Mouse (Mus musculus) heart, postnatal 0 days (tissue): ENCODE measurements at regions not wholly inside any gene's neighbourhood (a gene's known extent, or its start where the extent isn't known, plus 50 kb on each side); places are given as distances from the start of the nearest gene placed in this dataset.

Experiments used
- ATAC-seq: fragments of 200-750 bp; cut with Nextera tagmentation; 2 replicates; pipeline ENCODE4 v1.8.0; 2017; ENCODE audit warnings: low read depth, moderate number of reproducible peaks, moderate library complexity; ENCODE audit not compliant: insufficient read depth
- DNase-seq: peaks from one replicate; pipeline ENCODE4 v3.0.0-alpha.2; 2016; ENCODE audit warnings: low spot score
- H3K27ac ChIP-seq: fragments of 300-500 bp; sonication (generic); 2 replicates; pipeline ENCODE4 v1.5.1; 2014; ENCODE audit warnings: low read depth, mild to moderate bottlenecking
- H3K27me3 ChIP-seq: fragments of 300-500 bp; sonication (generic); 2 replicates; pipeline ENCODE4 v1.6.1; 2014; ENCODE audit warnings: low read length, mixed read lengths; ENCODE audit not compliant: control insufficient read depth, insufficient read depth
- H3K36me3 ChIP-seq: fragments of 300-500 bp; sonication (generic); replicated peaks from 2 replicates; pipeline ENCODE4 v1.6.1; 2014; ENCODE audit warnings: low read length, mixed read lengths; ENCODE audit not compliant: control insufficient read depth, insufficient read depth
- H3K4me1 ChIP-seq: fragments of 300-500 bp; sonication (generic); 2 replicates; pipeline ENCODE4 v1.6.1; 2014; ENCODE audit warnings: antibody characterized with exemption; ENCODE audit not compliant: control insufficient read depth, insufficient read depth
- H3K4me2 ChIP-seq: fragments of 300-500 bp; sonication (generic); 2 replicates; pipeline ENCODE4 v1.6.1; 2014; ENCODE audit warnings: low read depth, mild to moderate bottlenecking, low read length, moderate library complexity
- H3K4me3 ChIP-seq: fragments of 300-500 bp; sonication (generic); 2 replicates; pipeline ENCODE4 v1.5.1; 2014; ENCODE audit warnings: low read depth, low read length
- H3K9ac ChIP-seq: fragments of 300-500 bp; sonication (generic); replicated peaks from 2 replicates; pipeline ENCODE4 v1.6.1; 2014; ENCODE audit warnings: low read depth, low read length, mixed read lengths
- H3K9me3 ChIP-seq: fragments of 300-500 bp; sonication (generic); replicated peaks from 2 replicates; pipeline ENCODE4 v1.6.1; 2016; ENCODE audit warnings: low read length; ENCODE audit not compliant: control insufficient read depth
- CTCF ChIP-seq: IDR thresholded peaks from 2 replicates; pipeline ENCODE4 v1.5.1; 2016; ENCODE audit warnings: antibody characterized with exemption, control low read depth, low read depth
- EP300 ChIP-seq: IDR thresholded peaks from 2 replicates; pipeline ENCODE4 v1.6.1; 2016; ENCODE audit warnings: antibody characterized with exemption, low read depth
- WGBS: fragments of 180-500 bp; shearing (Covaris S2); extraction: QIAGEN DNeasy Blood & Tissue Kit; methylation state at CpG from one replicate; pipeline ENCODE4 v1.1.7; 2014; 5-methylcytosine and 5-hydroxymethylcytosine counted together

- no peak overlapping the region for H3K9ac ChIP-seq
- 66% methylated on average over 13 of the region's 13 CpGs for WGBS
- no peaks in the 10 kb centered on the region for H3K36me3 ChIP-seq
- H3K9me3 ChIP-seq: no peaks in the 10 kb centered on the region
- ATAC-seq: no peak
- no peak for DNase-seq
- H3K4me1 ChIP-seq: no peaks in the 10 kb centered on the region
- H3K4me2 ChIP-seq: no peak overlapping the region
- H3K27ac ChIP-seq: no peak overlapping the region
- TF ChIP-seq EP300 (no peak), CTCF (no peak)
- H3K27me3 ChIP-seq: no peaks in the 10 kb centered on the region
- H3K4me3 ChIP-seq: no peak overlapping the region
Measured at GRCm38 (mm10) chr13:100988671-100989531, 155.7 kb upstream of the Slc30a5 start.

- Histone ChIP-seq H3K4me1 (no peaks in the 10 kb centered on the region), H3K9me3 (no peaks in the 10 kb centered on the region), H3K4me2 (no peak overlapping the region), H3K36me3 (no peaks in the 10 kb centered on the region), H3K27ac (no peak overlapping the region), H3K27me3 (no peaks in the 10 kb centered on the region), H3K9ac (no peak overlapping the region), H3K4me3 (no peak overlapping the region)
- ATAC-seq (no peak), DNase-seq (no peak)
- 91% methylated on average over 5 of the region's 5 CpGs for WGBS
- no peak for TF ChIP-seq CTCF
- TF ChIP-seq EP300: no peak
Measured at GRCm38 (mm10) chr13:100988116-100988515, 154.9 kb upstream of the Slc30a5 start.

DNA sequence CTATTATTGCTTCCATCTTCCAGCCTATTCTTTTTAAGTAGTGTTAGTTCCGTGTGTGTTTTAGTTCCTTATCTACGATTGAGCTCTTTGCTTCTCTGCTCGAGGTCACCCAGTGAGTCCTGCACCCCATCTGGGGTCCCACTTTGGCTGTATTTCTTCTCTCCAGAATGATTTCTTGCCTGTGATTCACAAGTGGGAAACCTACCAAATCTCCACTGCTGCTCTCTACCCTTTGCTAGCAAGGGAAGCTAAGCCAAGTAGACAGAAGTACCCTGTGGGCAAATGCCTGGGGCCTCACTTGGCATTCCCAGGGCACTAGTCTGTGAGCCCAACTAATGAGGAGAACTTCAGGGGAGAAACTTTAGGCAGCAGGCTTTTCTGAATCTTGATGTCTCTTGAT, 142.5 kb upstream of the Slc30a5 start:
- Histone ChIP-seq H3K27ac (no peak overlapping the region), H3K27me3 (no peaks in the 10 kb centered on the region), H3K4me1 (0 out of 2 replicates have a peak, but pooled peaks cover 2% of the 10 kb centered on the region), H3K9ac (no peak overlapping the region), H3K4me3 (no peak overlapping the region), H3K9me3 (no peaks in the 10 kb centered on the region), H3K36me3 (no peaks in the 10 kb centered on the region), H3K4me2 (no peak overlapping the region)
- DNase-seq (no peak), ATAC-seq (no peak)
- no peak for TF ChIP-seq EP300
- no peak for TF ChIP-seq CTCF
- 10% methylated on average over 3 of the region's 3 CpGs for WGBS

- Histone ChIP-seq H3K4me1 (0 out of 2 replicates have a peak, but pooled peaks cover 2% of the 10 kb centered on the region), H3K4me3 (no peak overlapping the region), H3K36me3 (no peaks in the 10 kb centered on the region), H3K27me3 (no peaks in the 10 kb centered on the region), H3K9ac (no peak overlapping the region), H3K9me3 (no peaks in the 10 kb centered on the region), H3K27ac (no peak overlapping the region), H3K4me2 (no peak overlapping the region)
- DNase-seq (no peak), ATAC-seq (no peak)
- TF ChIP-seq EP300 (no peak), CTCF (no peak)
- 56% methylated on average over 2 of the region's 2 CpGs for WGBS
Measured at GRCm38 (mm10) chr13:100971080-100972017, 138.1 kb upstream of the Slc30a5 start.

DNA sequence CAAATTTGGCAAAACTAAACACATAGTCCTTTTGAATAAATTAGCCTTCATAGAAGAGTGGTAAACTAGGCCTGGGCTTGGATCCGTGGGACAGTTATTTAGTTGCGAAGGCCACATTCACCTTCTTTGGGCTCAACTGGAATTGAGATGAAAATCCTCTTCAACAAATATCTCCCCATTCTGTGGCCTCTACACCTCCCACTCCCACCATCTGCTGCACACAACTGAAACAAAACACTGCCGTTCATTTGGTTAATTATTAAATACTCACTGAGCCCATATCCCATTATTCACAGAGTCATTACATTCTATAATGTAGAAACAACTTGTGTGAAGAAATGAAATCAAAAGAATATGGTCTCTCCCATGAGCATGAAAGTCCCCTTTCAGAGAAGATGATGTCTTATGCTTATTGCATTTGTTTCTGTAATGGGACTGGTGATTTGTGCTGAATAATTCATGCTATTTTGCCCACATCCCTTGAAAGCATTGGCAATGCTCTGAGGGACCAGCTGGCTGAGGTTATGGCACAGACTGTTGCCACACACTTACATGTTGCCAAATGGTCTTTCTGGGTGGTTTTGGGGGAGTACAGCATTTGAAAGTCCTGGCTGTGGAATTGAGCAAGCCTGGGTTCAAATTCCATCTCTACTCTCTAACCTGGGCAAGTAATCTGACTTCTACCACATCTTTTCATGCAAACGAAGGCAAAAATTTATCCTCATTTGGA, 129.7 kb upstream of the Slc30a5 start:
- ATAC-seq (no peak), DNase-seq (no peak)
- Histone ChIP-seq H3K9me3 (no peaks in the 10 kb centered on the region), H3K4me2 (no peak overlapping the region), H3K4me1 (no peaks in the 10 kb centered on the region), H3K27me3 (no peaks in the 10 kb centered on the region), H3K4me3 (no peak overlapping the region), H3K27ac (no peak overlapping the region), H3K36me3 (no peaks in the 10 kb centered on the region), H3K9ac (no peak overlapping the region)
- WGBS: 87% methylated on average over 4 of the region's 4 CpGs
- TF ChIP-seq CTCF (no peak), EP300 (no peak)
